Comparison of ENCODE assay signal across 9 mouse cellular contexts in genomic region chr1:156043027-156043426, GRCm38 (mm10). TPM values are rescaled to one million over a fixed set of nuclear protein-coding genes. Genes with fewer than 3 reads are reported as not detected.
A peak's percentile ranks its signal among the peaks of the same experiment; 100 is the strongest.
DNase-seq lines count a peak whose midpoint lies in the region; ATAC-seq and TF ChIP-seq lines count a peak whose summit lies in the region.
"Had no signal": no experiment of that assay in that cellular context is flagged by ENCODE, and none has a peak within 500 bp of the region (broad histone marks: within the 10 kb centered on the region; RNA-seq: fewer than 3 reads in every experiment).

No protein-coding gene starts in this region.

- ATAC-seq in embryonic facial prominence, embryonic 12.5 days (ENCODE audit: insufficient number of reproducible peaks, insufficient read depth, low FRiP score, low TSS enrichment): no peak
- ATAC-seq in intestine, embryonic 14.5 days (replicated peaks; ENCODE audit: low FRiP score, low TSS enrichment, low read depth): no peak
- peak; percentile 24 for ATAC-seq in liver, postnatal 0 days

- H3K4me2 ChIP-seq in embryonic facial prominence, embryonic 12.5 days (replicated peaks): peak overlapping the region; percentile 15; the same call in 1 of the 2 replicates
- H3K4me2 ChIP-seq in intestine, embryonic 14.5 days (ENCODE audit: low read length): peak overlapping the region; percentile 85
- peak overlapping the region; percentile 68 for H3K4me2 ChIP-seq in liver, postnatal 0 days (ENCODE audit: low read depth, low read length)

- WGBS in embryonic facial prominence, embryonic 12.5 days: 22% methylated on average over 4 of the region's 4 CpGs
- 16% methylated on average over 4 of the region's 4 CpGs for WGBS in intestine, embryonic 14.5 days
- WGBS in liver, postnatal 0 days (ENCODE audit: insufficient replicate concordance): 18% methylated on average over 4 of the region's 4 CpGs

- peak; percentile 23 for DNase-seq in adrenal gland, adult 8-10 months
- no peak for DNase-seq in adrenal gland, postnatal 25 days
- peak; percentile 58 for DNase-seq in urinary bladder, postnatal 14 days (ENCODE audit: low spot score)
- DNase-seq in urinary bladder, adult 2 months (ENCODE audit: low spot score): no peak
- DNase-seq in intestine, embryonic 14.5 days (ENCODE audit: low spot score): peak; percentile 68
- DNase-seq in liver, postnatal 0 days: peak; percentile 62
- peak; percentile 57 to 65 for DNase-seq in right cerebral cortex, postnatal 10 days (ENCODE audit: low spot score in 2 of 2)

- H3K9me3 ChIP-seq in embryonic facial prominence, embryonic 12.5 days: no peaks in the 10 kb centered on the region
- H3K9me3 ChIP-seq in intestine, embryonic 14.5 days (ENCODE audit: control insufficient read depth, low read length): no peaks in the 10 kb centered on the region
- H3K9me3 ChIP-seq in liver, postnatal 0 days (ENCODE audit: low read length): no peaks in the 10 kb centered on the region

- H3K4me3 ChIP-seq in embryonic facial prominence, embryonic 12.5 days: no peak overlapping the region
- H3K4me3 ChIP-seq in intestine, embryonic 14.5 days (ENCODE audit: low read depth, low read length): no peak overlapping the region
- peak overlapping the region; percentile 79; the same call in 1 of the 2 replicates for H3K4me3 ChIP-seq in liver, postnatal 0 days (ENCODE audit: low read depth, low read length)

- H3K4me1 ChIP-seq in embryonic facial prominence, embryonic 12.5 days: peaks cover 18% of the 10 kb centered on the region
- H3K4me1 ChIP-seq in intestine, embryonic 14.5 days (replicated peaks; ENCODE audit: control insufficient read depth, insufficient read depth, low read length): peaks cover 21% of the 10 kb centered on the region
- H3K4me1 ChIP-seq in liver, postnatal 0 days (ENCODE audit: insufficient read depth): peaks cover 25% of the 10 kb centered on the region

- TF ChIP-seq EP300 in liver, postnatal 0 days (IDR thresholded peaks at IDR 0.05; ENCODE audit: low read depth): no peak

- H3K9ac ChIP-seq in embryonic facial prominence, embryonic 12.5 days: no peak overlapping the region
- no peak overlapping the region for H3K9ac ChIP-seq in intestine, embryonic 14.5 days (ENCODE audit: low read length)
- H3K9ac ChIP-seq in liver, postnatal 0 days (replicated peaks): no peak overlapping the region

- no peaks in the 10 kb centered on the region for H3K27me3 ChIP-seq in embryonic facial prominence, embryonic 12.5 days
- H3K27me3 ChIP-seq in intestine, embryonic 14.5 days (replicated peaks; ENCODE audit: control insufficient read depth, insufficient read depth, low read length): no peaks in the 10 kb centered on the region
- H3K27me3 ChIP-seq in liver, postnatal 0 days (ENCODE audit: insufficient read depth, low read length): no peaks in the 10 kb centered on the region

- TF ChIP-seq CTCF in liver, postnatal 0 days (IDR thresholded peaks at IDR 0.05; ENCODE audit: low read depth): peak; percentile 85

- H3K36me3 ChIP-seq in embryonic facial prominence, embryonic 12.5 days: peaks cover 27% of the 10 kb centered on the region; the same call in 1 of the 2 replicates
- H3K36me3 ChIP-seq in intestine, embryonic 14.5 days (ENCODE audit: control insufficient read depth, insufficient read depth, low read length): peaks cover 46% of the 10 kb centered on the region
- H3K36me3 ChIP-seq in liver, postnatal 0 days (replicated peaks; ENCODE audit: insufficient read depth, low read length): peaks cover 39% of the 10 kb centered on the region

- no peak overlapping the region for H3K27ac ChIP-seq in embryonic facial prominence, embryonic 12.5 days
- no peak overlapping the region for H3K27ac ChIP-seq in intestine, embryonic 14.5 days (ENCODE audit: low read depth)
- no peak overlapping the region for H3K27ac ChIP-seq in liver, postnatal 0 days (ENCODE audit: low read depth)
- H3K27ac ChIP-seq: macrophage had no signal

RNA-seq across cellular contexts. Expression of gene Tor1aip1, which starts 6.7 kb away (rescaled TPM):
- total RNA-seq in adrenal gland, adult 8-10 months (2022): 100 to 1,000 TPM in 3 of 4 experiments, 10 to 100 TPM in 1; 100.0 to 113 (median 106) TPM
- total RNA-seq in adrenal gland, postnatal 25 days (2021): 116 and 125 TPM in 2 replicates
- polyA plus RNA-seq in urinary bladder, adult 2 months (2012; rRNA removed): 24.7 and 42.2 TPM in 2 replicates
- 43.1 and 49.0 TPM in 2 replicates for polyA plus RNA-seq in embryonic facial prominence, embryonic 12.5 days (2016; fragmentation: Nextera tagmentation; extraction: Ambion mirVana)
- polyA plus RNA-seq in intestine, embryonic 14.5 days (2014; fragmentation: Nextera tagmentation; extraction: Ambion mirVana): 35.9 and 39.1 TPM in 2 replicates
- polyA plus RNA-seq in liver, postnatal 0 days (2015; fragmentation: Nextera tagmentation; extraction: Ambion mirVana): 29.1 and 29.2 TPM in 2 replicates

RNA-seq across cellular contexts. Expression of gene Tor1aip2, which starts 7.8 kb away (rescaled TPM):
- 100 to 1,000 TPM; 116 to 149 (median 129) TPM for total RNA-seq in adrenal gland, adult 8-10 months (2022)
- 144 and 148 TPM in 2 replicates for total RNA-seq in adrenal gland, postnatal 25 days (2021)
- polyA plus RNA-seq in urinary bladder, adult 2 months (2012; rRNA removed): 78.6 and 81.4 TPM in 2 replicates
- 115 and 124 TPM in 2 replicates for polyA plus RNA-seq in embryonic facial prominence, embryonic 12.5 days (2016; fragmentation: Nextera tagmentation; extraction: Ambion mirVana)
- polyA plus RNA-seq in intestine, embryonic 14.5 days (2014; fragmentation: Nextera tagmentation; extraction: Ambion mirVana): 124 and 136 TPM in 2 replicates
- 43.7 and 45.3 TPM in 2 replicates for polyA plus RNA-seq in liver, postnatal 0 days (2015; fragmentation: Nextera tagmentation; extraction: Ambion mirVana)

Comparison
In these comparisons a context has a peak if more than half of its experiments do, and no peak if none do; other contexts are left out.
1. DNase-seq: peak in adrenal gland, adult 8-10 months (single experiment), urinary bladder, postnatal 14 days (single experiment), intestine, embryonic 14.5 days (single experiment), liver, postnatal 0 days (single experiment) and right cerebral cortex, postnatal 10 days (2 of 2); none in adrenal gland, postnatal 25 days (single experiment) and urinary bladder, adult 2 months (single experiment).
2. H3K4me2 ChIP-seq: peak in every context shown above with its lines; median percentile 85 in intestine, embryonic 14.5 days; 68 in liver, postnatal 0 days; 15 in embryonic facial prominence, embryonic 12.5 days.